Mouse (Mus musculus): Measurements from ENCODE around the gene Trmt44. TPM values are rescaled to one million over a fixed set of nuclear protein-coding genes. Genes with fewer than 3 reads are reported as not detected.
"Not testable (repeated sequence)": the region's sequence is repeated elsewhere in the genome, so short reads cannot be mapped to it uniquely, and the experiment has no call there.

Trmt44 gene
- total and polyA plus RNA-seq, 3 experiments: 4.0 to 6.8 (median 5.4) TPM

DNA sequence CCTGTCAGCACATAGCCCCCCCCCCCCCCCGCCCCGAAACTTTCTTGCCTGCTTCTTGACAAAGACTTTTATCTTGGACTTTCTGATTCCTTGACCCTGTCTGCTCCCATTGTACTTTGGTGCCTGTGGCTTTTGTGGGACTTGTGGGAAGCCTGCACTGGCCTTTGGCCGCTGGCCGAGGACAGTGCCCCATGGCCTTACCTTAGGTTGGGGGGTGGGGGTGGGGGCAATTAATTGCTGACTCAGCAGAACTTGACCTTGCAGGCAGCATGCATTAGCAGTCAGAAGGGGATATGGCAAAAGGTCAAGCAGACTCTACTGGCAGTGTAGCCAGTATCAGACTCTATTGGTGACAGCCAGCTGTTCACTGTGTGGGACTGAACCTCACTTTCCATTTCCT is 16.6 kb upstream of the Trmt44 start:
- DNase-seq: no peak

DNA sequence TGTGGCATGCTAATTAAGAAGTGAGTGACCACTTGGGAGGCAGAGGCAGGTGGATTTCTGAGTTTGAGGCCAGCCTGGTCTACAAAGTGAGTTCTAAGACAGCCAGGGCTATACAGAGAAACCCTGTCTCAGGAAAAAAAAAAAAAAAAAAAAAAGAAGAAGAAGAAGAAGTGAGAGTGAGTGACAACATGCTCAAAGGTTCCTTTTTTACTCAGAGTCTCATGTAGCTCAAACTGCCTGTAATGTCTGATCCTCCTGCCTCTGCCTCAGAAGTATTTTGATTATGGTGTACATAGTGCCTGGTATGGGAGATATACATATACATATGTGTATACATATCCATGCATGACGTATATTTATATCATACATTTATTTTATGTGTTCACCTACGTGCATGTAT is 9.4 kb upstream of the Trmt44 start:
- not testable (repeated sequence) for DNase-seq

DNA sequence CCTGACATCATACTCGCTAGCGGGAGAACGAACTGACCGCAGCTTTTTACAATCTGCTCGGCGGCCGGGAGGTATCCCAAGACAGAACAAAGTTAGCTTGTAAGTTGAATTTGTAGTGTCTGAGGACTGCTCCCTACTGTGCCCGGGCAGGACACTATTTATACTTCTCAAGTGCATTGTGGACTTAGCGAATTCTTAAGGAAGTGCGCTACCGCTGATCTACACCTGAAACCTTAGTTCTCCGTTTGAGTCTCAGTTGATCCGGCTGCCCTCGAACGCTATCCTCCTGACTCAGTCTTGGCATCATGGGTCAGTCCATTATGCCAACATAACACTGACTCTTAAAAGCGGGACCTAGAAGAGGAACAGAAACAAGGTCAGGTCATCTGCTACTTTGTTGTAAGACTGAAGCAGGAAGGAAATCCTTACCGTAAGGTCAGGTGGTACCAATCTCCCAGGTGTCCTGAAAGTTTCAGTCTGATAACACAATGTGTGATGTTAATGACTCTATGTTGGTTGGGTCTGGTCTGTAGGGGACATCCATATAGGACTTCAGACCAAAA is 8.4 kb upstream of the Trmt44 start:
- no peak for DNase-seq

DNA sequence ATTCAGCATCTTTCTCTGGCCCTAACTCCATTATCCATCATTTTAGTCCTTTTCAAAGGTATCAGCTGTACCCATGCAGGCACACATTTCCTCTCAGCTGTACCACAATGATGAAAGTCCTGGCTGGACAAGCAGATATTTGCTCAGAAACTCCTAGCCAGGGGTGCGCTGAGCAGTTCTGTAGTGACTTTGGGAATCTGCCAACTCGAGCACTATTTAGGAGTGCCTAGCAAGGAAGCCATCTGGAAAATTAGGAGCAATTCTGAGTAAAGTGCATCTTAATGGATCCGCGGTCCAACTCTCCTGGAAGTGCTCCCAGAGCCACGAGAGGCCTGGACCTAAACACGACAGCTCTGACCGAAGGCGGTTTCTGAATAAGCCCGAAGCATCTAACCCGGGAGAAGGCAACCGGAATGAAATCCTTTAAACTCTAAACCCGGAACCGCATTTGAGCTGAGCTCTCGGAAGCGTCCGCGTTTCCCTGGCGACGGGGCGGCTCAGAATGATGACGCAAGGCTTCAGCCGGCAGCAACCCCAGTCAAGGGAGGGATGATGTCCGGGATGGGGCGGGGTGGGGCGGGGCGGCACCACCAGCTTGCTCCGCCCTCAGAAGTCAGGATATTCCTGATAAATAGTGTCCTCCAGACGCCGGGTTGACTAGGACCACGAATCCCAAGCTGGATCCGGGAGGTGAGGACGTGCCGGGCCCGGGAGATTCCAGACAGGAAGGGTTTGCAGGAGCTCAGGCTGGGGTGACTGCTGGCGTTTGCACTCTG is 7.8 kb upstream of the Trmt44 start, which contains the start of gene Acox3:
Acox3 (plus strand) TSS at position 596 of the 776 bp plus-strand sequence.
- peak; percentile 97 for DNase-seq

DNA sequence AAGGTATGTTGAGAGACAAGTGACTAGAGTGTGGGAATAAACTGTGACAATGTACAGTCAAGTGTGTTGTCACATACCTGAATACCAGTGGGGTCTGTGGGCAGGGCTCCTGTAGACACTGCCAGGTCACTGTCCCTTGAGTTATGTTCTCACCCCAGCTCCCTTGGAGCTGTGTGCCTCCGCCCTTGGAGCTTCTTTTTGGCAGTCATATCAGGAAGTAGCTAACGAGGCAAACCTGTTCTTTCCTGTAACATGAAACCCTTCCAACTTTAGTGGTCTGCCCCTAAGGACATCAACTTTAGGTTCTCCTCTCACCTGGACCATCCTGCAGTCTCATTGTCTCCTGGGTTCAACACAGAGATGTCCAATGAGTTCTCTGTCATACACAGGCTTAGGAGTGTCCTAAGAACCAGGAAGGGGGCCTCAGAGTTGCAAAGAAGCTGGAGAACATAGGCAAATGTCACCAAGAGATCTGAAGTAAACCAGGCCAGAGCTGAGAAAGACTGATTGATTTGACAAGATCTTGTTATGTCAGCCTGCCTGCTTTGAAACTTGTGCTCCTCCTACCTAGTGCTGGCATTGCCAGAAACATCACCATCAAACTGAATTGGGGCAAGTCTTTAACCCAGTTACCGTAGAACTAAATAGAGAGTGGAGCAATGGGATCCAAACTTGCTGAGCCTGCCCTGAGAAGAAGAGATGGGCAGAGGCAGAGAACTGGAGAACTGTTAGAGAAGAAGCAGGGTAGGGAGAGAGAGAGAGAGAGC is 5.5 kb upstream of the Trmt44 start:
- DNase-seq: no peak

DNA sequence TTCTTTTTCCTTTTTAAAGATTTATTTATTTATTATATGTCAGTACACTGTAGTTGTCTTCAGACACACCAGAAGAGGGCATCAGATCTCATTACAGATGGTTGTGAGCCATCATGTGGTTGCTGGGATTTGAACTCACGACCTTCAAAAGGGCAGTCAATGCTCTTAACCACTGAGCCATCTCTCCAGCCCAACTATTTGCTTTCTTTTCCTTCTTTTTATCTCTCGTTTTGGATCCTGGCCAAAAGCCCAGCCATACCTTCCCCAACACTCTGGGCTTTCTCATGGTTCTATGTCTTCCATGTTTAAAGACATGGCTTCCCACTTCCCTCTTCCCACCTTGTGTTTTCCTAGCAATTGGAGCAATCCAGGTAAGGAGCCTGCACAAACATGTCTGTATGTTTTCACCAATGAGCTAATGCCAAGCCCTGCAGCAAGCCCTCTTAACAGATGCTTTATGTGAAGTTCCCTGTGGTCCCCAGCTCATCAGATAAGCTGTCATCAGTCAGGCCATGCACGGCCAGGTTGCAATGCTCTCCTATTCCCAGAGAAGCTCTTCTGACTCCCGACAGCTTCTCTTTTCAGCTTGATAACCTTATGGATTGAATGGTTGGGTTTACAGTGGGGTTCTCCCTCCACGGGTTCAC is 4.5 kb upstream of the Trmt44 start:
- no peak for DNase-seq

DNA sequence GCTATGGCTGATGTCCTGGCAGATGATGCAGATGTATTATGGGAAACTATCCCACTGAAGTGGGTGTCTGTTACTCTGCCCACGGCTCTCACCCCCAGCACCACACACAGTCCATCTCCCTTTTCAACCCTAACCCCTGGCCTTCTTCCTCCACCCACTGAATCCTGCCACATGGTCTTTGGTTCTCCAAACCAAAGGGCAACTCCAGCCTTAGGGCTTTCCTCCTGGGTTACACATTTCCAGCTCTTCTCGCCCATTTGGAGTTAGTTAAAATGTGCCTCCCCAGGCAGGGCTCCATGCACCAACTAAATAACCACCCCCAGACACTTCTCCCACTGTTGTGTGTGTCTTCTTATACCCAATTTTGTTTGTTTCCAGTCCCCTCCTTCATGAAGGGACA is 3.5 kb upstream of the Trmt44 start:
- DNase-seq: no peak

DNA sequence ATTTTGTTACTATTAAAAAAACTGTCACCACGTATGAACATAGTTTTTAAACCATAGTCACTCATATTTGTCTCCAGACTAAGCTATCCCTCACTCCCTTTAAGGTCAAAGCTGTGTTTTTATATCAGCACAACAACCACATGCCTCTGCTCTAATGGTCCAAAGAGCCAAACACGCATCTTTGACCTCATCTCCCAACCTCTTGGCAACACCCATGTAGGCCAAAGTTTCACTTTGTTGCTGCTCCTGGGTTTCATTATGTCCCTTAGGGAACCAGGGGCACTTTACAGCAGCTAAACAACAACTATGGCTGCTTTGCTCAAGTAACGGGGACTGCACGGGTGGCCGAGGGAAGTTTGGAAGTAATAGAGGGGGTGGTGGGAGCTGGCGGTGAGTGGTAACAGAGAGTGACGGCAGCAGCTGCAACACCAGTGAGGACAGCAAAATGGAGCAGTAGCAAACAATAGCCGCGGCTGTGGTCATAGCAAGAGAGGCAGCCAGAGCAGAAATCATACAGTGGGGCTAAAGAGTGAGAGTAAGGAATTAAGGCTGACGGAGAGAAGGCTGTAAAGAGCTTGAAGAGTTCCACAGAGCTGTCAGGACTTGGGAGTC is 1.6 kb upstream of the Trmt44 start:
- no peak for DNase-seq

DNA sequence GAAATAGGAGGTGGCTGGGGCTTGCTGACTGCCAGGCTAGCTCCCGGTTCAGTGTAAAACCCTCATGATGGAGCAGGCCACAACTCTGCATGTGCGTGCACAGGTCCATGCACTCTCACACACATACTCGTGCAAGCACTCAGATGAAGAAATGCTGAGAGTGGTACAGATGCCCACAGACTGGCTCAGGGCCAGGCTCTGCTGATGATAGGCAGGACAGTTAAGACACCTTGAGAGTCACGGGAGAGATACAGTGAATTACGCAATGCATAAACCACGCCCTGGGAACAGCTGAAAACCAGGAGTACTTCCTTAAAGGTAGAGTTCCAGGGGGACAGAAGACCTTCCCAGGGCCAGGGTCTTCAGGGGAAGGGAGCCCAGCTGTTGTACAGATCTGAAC is 3.3 kb downstream of the Trmt44 start:
- no peak for DNase-seq

DNA sequence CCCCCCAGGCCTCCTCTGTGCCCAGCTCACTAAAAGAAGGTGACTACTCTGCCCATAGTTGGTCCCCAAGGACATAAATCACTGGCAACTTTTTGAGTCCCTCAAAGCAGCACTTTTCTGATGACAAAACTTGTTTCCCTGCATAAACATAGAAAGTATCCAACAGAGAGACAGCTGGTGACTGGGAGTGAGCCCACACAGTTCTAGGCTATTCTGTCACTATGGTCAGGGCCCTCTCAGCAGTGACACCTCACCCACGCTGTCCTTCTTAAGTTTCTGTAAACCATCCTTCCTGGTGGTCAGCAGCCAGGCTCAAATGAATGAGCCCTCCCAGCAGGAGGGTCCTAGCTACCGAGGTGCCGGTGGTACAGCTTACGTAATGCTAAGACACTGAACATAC is 8.2 kb downstream of the Trmt44 start:
- DNase-seq: no peak

DNA sequence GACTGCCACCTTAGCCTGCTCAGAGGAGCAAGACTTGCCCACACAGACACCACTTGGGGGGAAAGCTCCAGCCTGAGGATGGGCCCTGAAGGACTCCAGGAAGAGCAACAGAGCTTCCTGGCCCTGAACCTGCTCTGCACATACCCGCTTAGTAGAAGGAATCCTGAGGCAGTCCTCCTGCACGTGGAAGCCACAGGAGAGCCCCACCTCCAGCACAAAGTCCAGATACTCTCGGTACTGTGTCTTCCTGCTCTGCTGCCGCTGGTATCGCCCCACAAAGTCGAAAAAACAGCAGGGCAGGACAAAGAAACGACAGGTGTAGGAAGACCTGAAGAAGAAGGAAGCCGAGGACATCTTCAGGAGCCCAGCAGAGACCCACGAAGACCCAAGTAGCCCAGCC is 9.7 kb downstream of the Trmt44 start:
- DNase-seq: no peak

DNA sequence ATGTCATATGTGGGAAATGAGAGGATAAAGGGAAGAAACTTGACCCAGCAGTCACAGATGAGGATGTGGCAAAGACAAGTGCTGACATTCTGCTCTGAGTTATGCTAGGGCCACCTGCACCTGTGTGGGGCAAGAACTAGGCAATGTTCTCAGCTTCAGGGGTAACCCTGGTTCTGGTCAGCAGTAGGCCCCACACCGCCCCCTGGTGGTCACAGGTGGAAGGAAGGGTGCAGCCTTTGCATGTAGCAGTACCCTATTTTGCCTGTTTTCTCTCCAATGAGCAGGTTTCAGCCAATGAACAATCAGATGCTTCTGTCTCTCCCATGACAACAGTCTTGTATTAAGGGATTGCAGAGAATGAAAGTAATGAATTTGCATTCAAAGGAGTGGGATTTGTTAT is 11.4 kb downstream of the Trmt44 start:
- DNase-seq: peak; percentile 75

DNA sequence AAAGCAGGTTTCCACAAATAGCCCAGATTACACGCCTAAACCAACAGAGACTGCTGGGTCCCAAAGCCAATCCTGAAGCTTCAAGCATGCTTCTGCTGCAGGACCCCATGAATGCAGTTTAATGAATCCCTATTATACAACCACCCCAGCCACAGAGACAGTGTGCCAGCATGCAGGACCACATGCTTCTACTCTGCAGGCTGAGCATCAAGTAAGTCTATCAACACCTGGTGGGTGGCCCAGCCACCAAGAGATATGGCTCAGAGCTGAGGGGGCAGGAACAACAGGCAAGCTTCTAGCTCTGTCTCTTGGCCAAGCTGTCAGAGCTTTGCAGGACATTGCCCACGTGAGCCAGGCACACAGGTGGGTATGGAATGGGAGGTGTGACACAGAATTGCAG is 12.3 kb downstream of the Trmt44 start:
- no peak for DNase-seq

DNA sequence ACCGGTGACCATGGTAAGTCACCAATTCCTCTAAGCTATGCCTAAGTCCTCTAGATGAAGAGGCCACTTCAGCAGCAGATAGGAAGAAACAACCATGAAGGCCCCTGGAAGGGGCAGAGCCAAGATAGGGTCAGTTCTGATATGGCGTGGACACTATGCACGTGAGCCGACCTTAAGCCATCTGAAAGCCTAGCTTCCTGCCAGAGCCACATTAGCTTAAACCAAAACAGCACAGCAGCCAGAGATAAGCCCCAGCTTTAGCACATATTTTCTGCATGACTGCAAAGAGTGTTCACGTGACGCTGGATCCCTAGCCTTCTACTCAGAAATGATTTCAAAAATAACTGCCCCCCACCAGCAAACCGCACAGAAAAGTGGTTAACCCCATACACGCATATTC is 15.4 kb downstream of the Trmt44 start:
- DNase-seq: no peak

DNA sequence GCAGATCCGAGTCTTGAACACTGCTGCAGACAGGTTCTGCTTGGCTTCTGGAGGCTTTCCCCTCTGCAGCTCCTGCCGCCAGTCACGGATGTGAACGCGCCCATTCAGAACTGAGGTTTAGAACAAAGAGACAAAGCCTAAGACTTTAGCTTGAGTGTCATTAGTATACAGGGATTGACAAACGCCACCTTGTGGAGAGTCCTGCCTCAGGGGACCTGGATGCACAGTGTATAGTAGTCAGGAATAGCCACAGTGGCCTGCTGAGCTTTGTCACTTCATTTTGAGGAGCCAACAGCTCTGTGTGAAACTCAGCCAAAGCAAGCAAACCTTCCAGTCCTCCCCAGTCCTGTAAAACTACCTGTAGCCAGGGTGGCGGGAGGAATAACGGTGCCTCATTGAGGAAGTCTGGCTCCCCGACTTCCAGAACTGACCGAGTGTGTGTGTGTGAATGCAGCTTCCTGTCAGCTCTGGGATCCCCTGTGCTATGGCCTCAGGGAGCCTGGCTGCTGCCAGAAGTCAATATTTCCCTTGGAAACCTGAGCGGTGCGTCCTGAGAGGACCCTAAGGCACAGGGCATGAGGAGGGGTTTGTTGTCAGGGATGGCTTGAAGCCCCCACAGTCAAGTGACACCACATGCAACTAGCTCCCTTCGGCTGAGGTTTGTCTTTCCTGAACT is 16.8 kb downstream of the Trmt44 start:
- DNase-seq: no peak

DNA sequence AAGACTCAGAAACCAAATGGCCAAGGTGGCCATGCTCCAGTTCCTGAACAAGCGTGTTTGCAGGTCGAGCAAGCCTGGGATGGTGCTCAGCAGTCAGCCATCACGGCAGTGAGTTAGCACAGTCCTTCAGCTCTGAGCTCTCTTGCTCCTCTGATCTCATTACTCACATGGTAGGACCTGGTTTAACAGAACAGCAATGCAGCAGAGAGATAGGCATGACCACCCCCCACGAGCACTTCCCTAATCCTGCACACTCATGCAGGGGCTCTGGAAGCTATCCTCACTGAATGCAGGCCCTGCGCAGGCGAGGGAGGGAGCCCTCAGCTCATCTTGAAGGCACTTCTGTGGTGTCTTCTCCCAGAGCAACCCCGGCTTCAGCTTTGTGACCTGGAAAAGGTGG is 18.5 kb downstream of the Trmt44 start:
- no peak for DNase-seq

DNA sequence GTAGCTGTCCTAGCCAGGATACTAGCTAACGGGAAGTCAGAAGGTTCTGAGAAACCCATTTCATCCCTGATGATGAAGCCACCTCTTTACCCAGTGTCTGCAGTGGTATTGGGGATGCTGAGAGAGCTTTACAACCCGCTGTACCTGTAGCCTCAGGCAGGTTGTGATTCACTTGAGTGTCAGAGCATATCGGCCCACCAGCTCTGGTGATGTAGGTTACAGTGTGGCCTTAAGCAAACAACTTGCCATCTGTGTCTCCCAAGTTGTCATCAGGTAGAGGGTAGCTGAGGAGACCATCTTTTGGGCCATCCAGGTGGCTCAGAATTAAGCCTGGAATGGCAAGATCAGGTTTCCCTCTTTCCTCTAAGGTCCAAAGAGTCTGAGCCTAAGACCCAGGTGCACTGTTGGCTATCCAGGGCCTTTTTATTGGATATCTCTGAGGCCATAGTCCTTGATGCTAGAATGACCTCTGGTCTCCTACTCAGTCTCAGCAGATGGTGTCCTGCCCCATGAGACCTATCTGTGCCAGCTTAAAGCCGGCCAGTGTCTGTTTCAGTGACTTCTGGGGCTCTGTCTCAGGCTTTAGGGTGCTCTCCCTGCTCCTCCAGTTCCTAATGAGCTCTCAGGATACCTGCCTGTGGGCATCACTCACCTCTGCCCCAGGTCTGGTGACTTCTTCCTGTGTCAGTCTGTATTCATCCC is 21.9 kb downstream of the Trmt44 start:
- DNase-seq: no peak

DNA sequence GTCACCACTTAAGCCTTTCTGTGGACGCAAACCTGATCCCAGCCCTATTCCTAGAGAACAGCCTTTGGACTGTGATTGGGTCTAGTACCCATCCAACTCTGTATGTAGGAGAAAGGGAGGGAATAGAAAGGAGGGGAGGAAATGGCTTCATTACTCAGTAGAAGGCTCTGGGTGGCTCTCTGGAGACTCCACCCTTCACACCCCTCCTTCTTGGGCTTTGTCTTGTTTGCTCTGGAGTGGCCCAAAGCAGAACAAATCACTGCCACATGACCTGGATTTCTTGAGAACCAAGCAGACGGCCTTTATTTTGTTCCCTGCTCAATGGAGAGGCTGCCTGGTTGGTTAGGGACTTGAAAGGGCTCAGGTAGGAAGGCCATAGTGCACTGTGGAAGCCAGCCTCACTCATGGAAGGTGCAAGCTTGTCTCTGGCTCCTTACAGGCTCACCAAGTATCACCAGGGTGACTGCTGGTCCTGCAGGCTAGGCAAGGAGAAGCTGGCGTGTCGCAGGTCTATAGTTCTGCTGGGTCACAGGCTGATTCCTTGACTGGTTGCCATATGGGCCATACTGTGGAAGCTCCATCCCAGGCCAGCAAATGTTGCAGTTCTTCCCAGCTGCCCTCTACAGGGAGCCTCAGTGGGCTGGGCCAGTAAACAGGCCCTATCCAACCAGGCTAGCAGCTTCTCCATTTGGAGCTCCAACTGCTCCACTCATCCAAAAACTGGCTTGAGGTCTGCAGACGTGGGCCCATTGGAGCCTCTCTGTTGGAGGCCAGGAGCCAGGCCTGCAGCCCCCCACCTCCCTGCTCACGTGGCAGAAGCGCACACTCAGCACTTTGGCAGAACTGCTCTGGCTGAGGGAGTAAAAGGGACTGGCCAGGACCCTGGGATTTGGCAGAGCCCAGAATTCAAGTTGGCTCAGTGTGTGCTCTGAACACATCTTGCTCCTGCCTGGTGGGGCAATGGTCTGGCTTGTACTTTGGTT is 22.7 kb downstream of the Trmt44 start:
- DNase-seq: no peak

DNA sequence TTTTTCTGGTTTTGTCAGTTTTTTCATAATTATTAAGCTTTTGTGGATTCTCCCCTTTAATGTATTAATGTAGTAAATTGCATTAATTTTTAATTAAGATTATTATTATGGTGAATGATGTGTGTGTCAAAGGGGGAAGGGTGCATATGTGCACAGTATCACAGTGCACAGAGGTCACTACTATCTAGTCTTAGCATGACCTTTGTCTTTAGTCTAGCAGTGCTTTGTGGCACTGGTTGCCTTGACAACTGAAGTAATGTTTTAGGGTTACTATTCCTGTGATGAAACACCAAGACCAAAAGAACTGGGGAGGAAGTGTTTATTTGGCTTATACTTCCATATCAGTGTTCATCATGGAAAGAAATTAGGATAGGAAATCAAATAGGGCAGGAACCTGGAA is 28.7 kb downstream of the Trmt44 start:
- DNase-seq: no peak
